Mouse (Mus musculus) MEL (cell line): ENCODE measurements at regions not wholly inside any gene's neighbourhood (a gene's known extent, or its start where the extent isn't known, plus 50 kb on each side); places are given as distances from the start of the nearest gene placed in this dataset.

Experiments
- DNase-seq: peaks from one replicate; pipeline ENCODE4 v3.0.0; 2011; ENCODE audit warnings: low read depth, low spot score
- H3K27ac ChIP-seq: 2 replicates; pipeline ENCODE4 v1.5.1; 2012; ENCODE audit warnings: low read depth, mild to moderate bottlenecking, control low read depth, low read length, moderate library complexity; ENCODE audit not compliant: control insufficient read depth
- H3K27me3 ChIP-seq, 2 experiments: fragments of 150-350 bp in 1 of 2; sonication (generic) in 1 of 2; 2 replicates each; pipeline ENCODE4 v1.6.1; 2012; ENCODE audit warnings: low read length in 2 of 2, mild to moderate bottlenecking in 2 of 2, improper control_type of control experiment in 1 of 2, moderate library complexity in 1 of 2; ENCODE audit not compliant: insufficient read depth in 2 of 2, control insufficient read depth in 1 of 2
- H3K36me3 ChIP-seq, 2 experiments: 2 replicates each; pipeline ENCODE4 v1.6.1; 2012 to 2014; ENCODE audit warnings: low read length in 2 of 2, improper control_type of control experiment in 1 of 2, inconsistent platforms in 1 of 2, mild to moderate bottlenecking in 1 of 2; ENCODE audit not compliant: insufficient read depth in 2 of 2, control insufficient read depth in 1 of 2
- H3K4me1 ChIP-seq, 2 experiments: fragments of 150-350 bp in 1 of 2; sonication (generic) in 1 of 2; 2 replicates each; pipeline ENCODE4 v1.6.1; 2012; ENCODE audit warnings: low read length in 2 of 2, improper control_type of control experiment in 1 of 2, mild to moderate bottlenecking in 1 of 2; ENCODE audit not compliant: insufficient read depth in 2 of 2, control insufficient read depth in 1 of 2
- H3K4me3 ChIP-seq, 2 experiments: fragments of 150-350 bp in 1 of 2; sonication (generic) in 1 of 2; 2 replicates each; pipeline ENCODE4 v1.5.1; 2012; ENCODE audit warnings: low read depth in 2 of 2, low read length in 2 of 2, mild to moderate bottlenecking in 2 of 2, moderate library complexity in 2 of 2, control low read depth in 1 of 2, improper control_type of control experiment in 1 of 2; ENCODE audit not compliant: control insufficient read depth in 1 of 2, insufficient read depth in 1 of 2
- H3K79me2 ChIP-seq: 2 replicates; pipeline ENCODE4 v1.6.1; 2012; ENCODE audit warnings: mild to moderate bottlenecking, low read length, moderate library complexity; ENCODE audit not compliant: control insufficient read depth, poor library complexity, insufficient read depth
- H3K9ac ChIP-seq: 2 replicates; pipeline ENCODE4 v1.6.1; 2012; ENCODE audit warnings: low read depth, mild to moderate bottlenecking, control low read depth, low read length, moderate library complexity; ENCODE audit not compliant: control insufficient read depth, poor library complexity, severe bottlenecking
- H3K9me3 ChIP-seq: fragments of 150-350 bp; sonication (generic); replicated peaks from 2 replicates; pipeline ENCODE4 v1.6.1; 2012; ENCODE audit warnings: mild to moderate bottlenecking, low read length, improper control_type of control experiment, moderate library complexity; ENCODE audit not compliant: insufficient read depth
- CHD2 ChIP-seq: IDR thresholded peaks from 2 replicates; pipeline ENCODE4 v1.6.1; 2011; ENCODE audit warnings: low read length, improper control_type of control experiment
- E2F4 ChIP-seq: IDR thresholded peaks from 2 replicates; pipeline ENCODE4 v1.6.1; 2011; ENCODE audit warnings: low read depth, low read length, improper control_type of control experiment, borderline replicate concordance
- ELF1 ChIP-seq: IDR thresholded peaks from 2 replicates; pipeline ENCODE4 v1.6.1; 2014; ENCODE audit warnings: low read depth, mild to moderate bottlenecking, inconsistent platforms, low read length, improper control_type of control experiment, moderate library complexity
- ETS1 ChIP-seq: IDR thresholded peaks from 2 replicates; pipeline ENCODE4 v1.6.1; 2012; ENCODE audit warnings: low read depth, mild to moderate bottlenecking, inconsistent platforms, low read length, improper control_type of control experiment, moderate library complexity
- HCFC1 ChIP-seq: IDR thresholded peaks from 2 replicates; pipeline ENCODE4 v1.6.1; 2012; ENCODE audit warnings: low read depth, mild to moderate bottlenecking, inconsistent platforms, low read length, improper control_type of control experiment, moderate library complexity
- MAFK ChIP-seq: IDR thresholded peaks from 2 replicates; pipeline ENCODE4 v1.6.1; 2011; ENCODE audit warnings: low read depth, mild to moderate bottlenecking, low read length, improper control_type of control experiment, borderline replicate concordance
- MAZ ChIP-seq: IDR thresholded peaks from 2 replicates; pipeline ENCODE4 v1.6.1; 2012; ENCODE audit warnings: low read depth, mild to moderate bottlenecking, inconsistent platforms, low read length, improper control_type of control experiment
- MYB ChIP-seq: IDR thresholded peaks from 2 replicates; pipeline ENCODE4 v1.6.1; 2011; ENCODE audit warnings: mild to moderate bottlenecking, low read depth, low read length, improper control_type of control experiment
- ZC3H11A ChIP-seq: IDR thresholded peaks from 2 replicates; pipeline ENCODE4 v1.6.1; 2012; ENCODE audit warnings: low read depth, mild to moderate bottlenecking, inconsistent platforms, low read length, improper control_type of control experiment

DNA sequence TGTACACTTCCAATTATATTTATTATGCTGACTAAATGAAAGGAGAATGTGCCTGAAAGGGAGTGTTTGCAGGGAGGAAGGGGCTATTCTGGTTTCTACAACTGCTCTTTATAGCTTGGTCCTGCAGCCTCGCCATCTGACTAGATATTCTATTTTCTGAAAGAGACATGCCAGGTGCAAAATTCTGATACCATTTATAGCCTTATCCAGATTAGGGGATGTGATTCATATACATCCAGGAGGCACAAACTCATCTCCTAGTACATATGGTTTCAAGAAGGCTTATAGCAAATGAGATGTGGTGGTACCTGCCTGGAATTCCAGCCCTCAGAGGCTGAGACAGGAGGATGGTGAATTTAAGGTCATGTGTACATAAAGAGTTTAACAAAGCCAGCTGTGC is 352.6 kb upstream of the Castor2 start:
- H3K9me3 ChIP-seq, result no peaks in the 10 kb centered on the region
- no peaks in the 10 kb centered on the region for H3K79me2 ChIP-seq
- TF ChIP-seq E2F4, result no peak
- TF ChIP-seq HCFC1, result no peak
- H3K36me3 ChIP-seq, result no peaks in the 10 kb centered on the region
- no peaks in the 10 kb centered on the region for H3K27me3 ChIP-seq
- H3K9ac ChIP-seq, result no peak overlapping the region
- no peak overlapping the region for H3K4me3 ChIP-seq
- no peak overlapping the region for H3K27ac ChIP-seq
- H3K4me1 ChIP-seq, result no peaks in the 10 kb centered on the region
- no peak for DNase-seq

DNA sequence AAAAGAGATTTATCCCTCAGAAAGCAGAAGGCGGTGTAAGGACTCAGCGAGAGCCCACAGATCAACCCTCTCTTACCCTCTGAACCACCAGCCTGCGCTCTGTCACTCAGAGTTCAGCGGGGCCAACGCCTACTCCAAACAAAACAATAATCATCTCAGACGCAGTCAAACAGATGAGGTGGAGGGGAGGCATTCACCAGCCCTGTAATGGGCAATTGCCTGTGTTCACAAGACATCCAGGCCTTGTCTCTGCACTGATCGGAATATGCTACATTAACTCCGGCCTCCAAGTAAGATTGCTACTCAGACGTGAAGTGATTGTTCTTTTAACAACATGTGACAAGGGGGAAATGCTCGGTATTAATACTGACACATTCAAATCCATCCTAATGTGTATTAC is 353.1 kb upstream of the Castor2 start:
- Histone ChIP-seq H3K9me3 (no peaks in the 10 kb centered on the region), H3K36me3 (no peaks in the 10 kb centered on the region), H3K27me3 (no peaks in the 10 kb centered on the region), H3K79me2 (no peaks in the 10 kb centered on the region), H3K4me1 (no peaks in the 10 kb centered on the region), H3K9ac (no peak overlapping the region), H3K4me3 (no peak overlapping the region), H3K27ac (no peak overlapping the region)
- DNase-seq, result no peak
- TF ChIP-seq ETS1, result no peak

DNA sequence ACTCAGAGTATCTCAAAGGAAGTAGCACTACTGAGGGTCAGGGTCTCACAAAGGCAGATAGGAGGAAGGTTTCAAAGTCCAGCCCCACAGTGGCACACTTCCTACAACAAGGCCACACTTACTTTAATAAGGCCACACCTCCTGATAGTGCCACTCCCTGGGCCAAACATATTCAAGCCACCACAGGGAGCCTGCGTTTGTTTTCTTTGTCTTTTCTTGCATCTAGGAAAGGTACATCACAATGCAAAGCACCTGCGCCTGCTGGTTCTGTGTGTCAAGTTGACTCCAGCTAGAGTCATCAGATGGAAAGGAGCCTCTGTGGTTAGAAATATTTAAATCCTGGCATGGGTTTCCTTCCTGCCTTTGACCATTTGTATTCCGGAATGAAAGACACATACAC is 355.4 kb upstream of the Castor2 start:
- DNase-seq, result no peak
- Histone ChIP-seq H3K27me3 (no peaks in the 10 kb centered on the region), H3K9ac (no peak overlapping the region), H3K4me1 (no peaks in the 10 kb centered on the region), H3K27ac (no peak overlapping the region), H3K36me3 (no peaks in the 10 kb centered on the region), H3K9me3 (no peaks in the 10 kb centered on the region), H3K79me2 (no peaks in the 10 kb centered on the region), H3K4me3 (no peak overlapping the region)
- TF ChIP-seq MAFK (no peak), ELF1 (no peak), MAZ (no peak), MYB (no peak), ZC3H11A (no peak), ETS1 (no peak), CHD2 (no peak)

DNA sequence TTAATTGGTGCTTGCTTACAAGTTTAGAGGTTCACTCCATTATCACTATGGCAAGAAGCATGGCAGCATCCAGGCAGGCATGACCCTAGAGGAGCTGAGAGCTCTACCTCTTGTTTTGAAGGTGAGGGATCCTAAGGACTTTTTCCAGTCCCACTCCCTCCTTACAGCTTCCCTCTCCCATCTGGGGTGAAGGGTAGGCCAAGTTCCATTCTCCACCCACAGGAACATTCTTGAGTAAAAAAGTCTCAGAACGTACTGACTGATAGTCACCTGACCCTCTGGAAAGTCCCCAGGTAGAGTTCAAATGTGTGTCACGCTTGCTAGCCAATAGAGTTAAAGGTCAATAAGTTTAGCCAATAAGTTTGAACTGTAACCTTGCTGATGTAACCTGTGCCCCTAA is 355.9 kb upstream of the Castor2 start:
- no peak for DNase-seq
- H3K79me2 ChIP-seq, result no peaks in the 10 kb centered on the region
- H3K9me3 ChIP-seq, result no peaks in the 10 kb centered on the region
- H3K9ac ChIP-seq, result no peak overlapping the region
- H3K4me3 ChIP-seq, result no peak overlapping the region
- no peaks in the 10 kb centered on the region for H3K36me3 ChIP-seq
- no peak overlapping the region for H3K27ac ChIP-seq
- H3K27me3 ChIP-seq, result no peaks in the 10 kb centered on the region
- no peaks in the 10 kb centered on the region for H3K4me1 ChIP-seq
- no peak for TF ChIP-seq E2F4
